Mouse (Mus musculus) MEL (cell line): Measurements from ENCODE around the gene Gnpnat1.

Source experiments
- MAFK ChIP-seq: IDR thresholded peaks from 2 replicates; pipeline ENCODE4 v1.6.1; 2011; ENCODE audit warnings: low read depth, mild to moderate bottlenecking, low read length, improper control_type of control experiment, borderline replicate concordance
- MAZ ChIP-seq: IDR thresholded peaks from 2 replicates; pipeline ENCODE4 v1.6.1; 2012; ENCODE audit warnings: low read depth, mild to moderate bottlenecking, inconsistent platforms, low read length, improper control_type of control experiment
- POLR2A ChIP-seq, 2 experiments: IDR thresholded peaks; 2 replicates each; pipeline ENCODE4 v1.6.1; 2011 to 2012; ENCODE audit warnings: low read length in 2 of 2, mild to moderate bottlenecking in 2 of 2, control low read depth in 1 of 2, improper control_type of control experiment in 1 of 2, low read depth in 1 of 2, moderate library complexity in 1 of 2; ENCODE audit not compliant: control insufficient read depth in 1 of 2, insufficient read depth in 1 of 2, poor library complexity in 1 of 2
- TAL1 ChIP-seq: IDR thresholded peaks from 2 replicates; pipeline ENCODE4 v1.6.1; 2012; ENCODE audit warnings: mild to moderate bottlenecking, inconsistent platforms, low read length, moderate library complexity, mixed read lengths

DNA sequence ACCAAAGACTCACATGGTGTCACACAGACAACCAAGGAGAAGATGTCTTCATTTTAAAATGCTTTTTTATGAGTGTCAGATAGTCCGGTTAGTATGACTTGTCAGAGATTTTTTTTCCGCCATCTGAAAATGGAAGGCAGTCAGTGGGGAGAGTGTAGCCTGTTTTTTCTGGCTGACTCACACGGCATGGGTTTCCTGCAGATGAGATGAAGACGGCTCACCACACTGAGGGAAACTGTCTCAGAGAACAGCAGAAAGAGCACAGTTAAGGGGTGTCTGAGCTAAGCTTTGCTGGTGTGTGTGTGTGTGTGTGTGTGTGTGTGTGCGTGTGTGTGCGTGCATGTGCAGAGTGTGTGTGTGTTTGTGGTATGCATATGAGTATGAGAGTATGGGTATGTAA is 36.6 kb upstream of the Gnpnat1 start:
- TF ChIP-seq MAFK (no peak), POLR2A (IDR thresholded peaks at IDR 0.05; ENCODE audit: control insufficient read depth in 1 of 2, insufficient read depth in 1 of 2, low read depth in 1 of 2, low read length in 2 of 2, poor library complexity in 1 of 2) (no peak), TAL1 (no peak), MAZ (no peak)
